Mouse (Mus musculus): ENCODE results near the gene Tbc1d22a.

Gene Tbc1d22a

GRCm38 (mm10) chr15:86335781-86336180 is 121.5 kb downstream of the Tbc1d22a start:
- no peak for DNase-seq (ENCODE audit: low spot score)

- no peak for DNase-seq (ENCODE audit: low spot score)
Observed at GRCm38 (mm10) chr15:86337726-86338125, 123.5 kb downstream of the Tbc1d22a start.

- no peak for DNase-seq (ENCODE audit: low spot score)
Observed at GRCm38 (mm10) chr15:86339736-86340135, 125.5 kb downstream of the Tbc1d22a start.

GRCm38 (mm10) chr15:86340766-86341165 is 126.5 kb downstream of the Tbc1d22a start:
- no peak for DNase-seq (ENCODE audit: low spot score)

- DNase-seq (ENCODE audit: low spot score), result no peak
Observed at GRCm38 (mm10) chr15:86342637-86343375, 128.5 kb downstream of the Tbc1d22a start.

- no peak for DNase-seq (ENCODE audit: low spot score)
Observed at GRCm38 (mm10) chr15:86344906-86345331, 130.7 kb downstream of the Tbc1d22a start.

- no peak for DNase-seq (ENCODE audit: low spot score)
Observed at GRCm38 (mm10) chr15:86345907-86346306, 131.6 kb downstream of the Tbc1d22a start.

- DNase-seq (ENCODE audit: low spot score), result no peak
Observed at GRCm38 (mm10) chr15:86346606-86347005, 132.3 kb downstream of the Tbc1d22a start.

- no peak for DNase-seq (ENCODE audit: low spot score)
Observed at GRCm38 (mm10) chr15:86354932-86355331, 140.7 kb downstream of the Tbc1d22a start.

- no peak for DNase-seq (ENCODE audit: low spot score)
Observed at GRCm38 (mm10) chr15:86355857-86356256, 141.6 kb downstream of the Tbc1d22a start.

- no peak for DNase-seq (ENCODE audit: low spot score)
Observed at GRCm38 (mm10) chr15:86360376-86360775, 146.1 kb downstream of the Tbc1d22a start.

GRCm38 (mm10) chr15:86362306-86363150 is 148.3 kb downstream of the Tbc1d22a start:
- DNase-seq (ENCODE audit: low spot score), result no peak

- no peak for DNase-seq (ENCODE audit: low spot score)
Observed at GRCm38 (mm10) chr15:86363841-86364295, 149.6 kb downstream of the Tbc1d22a start.

- DNase-seq (ENCODE audit: low spot score), result no peak
Observed at GRCm38 (mm10) chr15:86364948-86365658, 150.8 kb downstream of the Tbc1d22a start.

- DNase-seq (ENCODE audit: low spot score), result no peak
Observed at GRCm38 (mm10) chr15:86366726-86367125, 152.5 kb downstream of the Tbc1d22a start.

- DNase-seq (ENCODE audit: low spot score), result no peak
Observed at GRCm38 (mm10) chr15:86367247-86367646, 153.0 kb downstream of the Tbc1d22a start.

GRCm38 (mm10) chr15:86370846-86371245 is 156.6 kb downstream of the Tbc1d22a start:
- DNase-seq (ENCODE audit: low spot score), result no peak

GRCm38 (mm10) chr15:86375262-86375661 is 161.0 kb downstream of the Tbc1d22a start:
- no peak for DNase-seq (ENCODE audit: low spot score)

- DNase-seq (ENCODE audit: low spot score), result no peak
Observed at GRCm38 (mm10) chr15:86375860-86376394, 161.7 kb downstream of the Tbc1d22a start.

- DNase-seq (ENCODE audit: low spot score), result no peak
Observed at GRCm38 (mm10) chr15:86383278-86383677, 169.0 kb downstream of the Tbc1d22a start.

- no peak for DNase-seq (ENCODE audit: low spot score)
Observed at GRCm38 (mm10) chr15:86385436-86385835, 171.2 kb downstream of the Tbc1d22a start.

- DNase-seq (ENCODE audit: low spot score), result no peak
Observed at GRCm38 (mm10) chr15:86386325-86386724, 172.1 kb downstream of the Tbc1d22a start.
